Mouse (Mus musculus): ENCODE data around the gene Nrcam. TPM values are rescaled to one million over a fixed set of nuclear protein-coding genes. Genes with fewer than 3 reads are reported as not detected.

Nrcam gene
- polyA plus RNA-seq, 1 experiment from 2014 or later = not detected

- ATAC-seq (peak; percentile 25; the same call in 1 of the 2 replicates), DNase-seq (peak; percentile 26)
- Histone ChIP-seq H3K27ac (ENCODE audit: low read depth) (no peak overlapping the region), H3K36me3 (replicated peaks; ENCODE audit: insufficient read depth, low read length) (no peaks in the 10 kb centered on the region), H3K4me3 (ENCODE audit: low read depth, low read length) (peak overlapping the region; percentile 49), H3K4me1 (ENCODE audit: insufficient read depth) (peaks cover 9% of the 10 kb centered on the region; the same call in 1 of the 2 replicates), H3K9ac (replicated peaks) (no peak overlapping the region; the same call in 1 of the 2 replicates), H3K27me3 (ENCODE audit: insufficient read depth, low read length) (peaks cover 32% of the 10 kb centered on the region), H3K9me3 (ENCODE audit: low read length) (no peaks in the 10 kb centered on the region), H3K4me2 (ENCODE audit: low read depth, low read length) (peak overlapping the region; percentile 90)
- TF ChIP-seq CTCF (IDR thresholded peaks at IDR 0.05; ENCODE audit: low read depth) (no peak), EP300 (IDR thresholded peaks at IDR 0.05; ENCODE audit: low read depth) (no peak)
- WGBS (ENCODE audit: insufficient replicate concordance) = 1% methylated on average over 61 of the region's 61 CpGs
These were observed 881 bp downstream of the Nrcam start for GRCm38 (mm10) chr12:44329316-44330215.

GRCm38 (mm10) chr12:44330216-44330719 is 1.6 kb downstream of the Nrcam start:
- H3K27ac ChIP-seq (ENCODE audit: low read depth) = no peak overlapping the region
- no peaks in the 10 kb centered on the region for H3K36me3 ChIP-seq (replicated peaks; ENCODE audit: insufficient read depth, low read length)
- no peak for DNase-seq
- WGBS (ENCODE audit: insufficient replicate concordance) = 3% methylated on average over 9 of the region's 9 CpGs
- H3K27me3 ChIP-seq (ENCODE audit: insufficient read depth, low read length) = peaks cover 32% of the 10 kb centered on the region
- peak overlapping the region; percentile 90 for H3K4me2 ChIP-seq (ENCODE audit: low read depth, low read length)
- TF ChIP-seq CTCF (IDR thresholded peaks at IDR 0.05; ENCODE audit: low read depth) (no peak), EP300 (IDR thresholded peaks at IDR 0.05; ENCODE audit: low read depth) (no peak)
- no peaks in the 10 kb centered on the region for H3K9me3 ChIP-seq (ENCODE audit: low read length)
- H3K4me1 ChIP-seq (ENCODE audit: insufficient read depth) = peaks cover 9% of the 10 kb centered on the region; the same call in 1 of the 2 replicates
- no peak for ATAC-seq
- H3K9ac ChIP-seq (replicated peaks) = no peak overlapping the region
- H3K4me3 ChIP-seq (ENCODE audit: low read depth, low read length) = peak overlapping the region; percentile 49; the same call in 1 of the 2 replicates

- WGBS (ENCODE audit: insufficient replicate concordance) = 80% methylated on average over 2 of the region's 2 CpGs
- H3K9ac ChIP-seq (replicated peaks) = no peak overlapping the region
- H3K4me1 ChIP-seq (ENCODE audit: insufficient read depth) = no peaks in the 10 kb centered on the region
- no peak for DNase-seq
- H3K4me3 ChIP-seq (ENCODE audit: low read depth, low read length) = no peak overlapping the region
- ATAC-seq = no peak
- H3K27me3 ChIP-seq (ENCODE audit: insufficient read depth, low read length) = no peaks in the 10 kb centered on the region
- H3K9me3 ChIP-seq (ENCODE audit: low read length) = no peaks in the 10 kb centered on the region
- H3K4me2 ChIP-seq (ENCODE audit: low read depth, low read length) = no peak overlapping the region
- no peaks in the 10 kb centered on the region for H3K36me3 ChIP-seq (replicated peaks; ENCODE audit: insufficient read depth, low read length)
- H3K27ac ChIP-seq (ENCODE audit: low read depth) = no peak overlapping the region
- no peak for TF ChIP-seq CTCF (IDR thresholded peaks at IDR 0.05; ENCODE audit: low read depth)
- TF ChIP-seq EP300 (IDR thresholded peaks at IDR 0.05; ENCODE audit: low read depth) = no peak
These were observed 8.5 kb downstream of the Nrcam start for GRCm38 (mm10) chr12:44337136-44337640.

GRCm38 (mm10) chr12:44338195-44338622 is 9.5 kb downstream of the Nrcam start:
- Histone ChIP-seq H3K27me3 (ENCODE audit: insufficient read depth, low read length) (no peaks in the 10 kb centered on the region), H3K36me3 (replicated peaks; ENCODE audit: insufficient read depth, low read length) (no peaks in the 10 kb centered on the region), H3K9me3 (ENCODE audit: low read length) (no peaks in the 10 kb centered on the region), H3K9ac (replicated peaks) (no peak overlapping the region), H3K4me3 (ENCODE audit: low read depth, low read length) (no peak overlapping the region), H3K4me1 (ENCODE audit: insufficient read depth) (no peaks in the 10 kb centered on the region), H3K4me2 (ENCODE audit: low read depth, low read length) (no peak overlapping the region), H3K27ac (ENCODE audit: low read depth) (no peak overlapping the region)
- DNase-seq = no peak
- TF ChIP-seq CTCF (IDR thresholded peaks at IDR 0.05; ENCODE audit: low read depth) (no peak), EP300 (IDR thresholded peaks at IDR 0.05; ENCODE audit: low read depth) (no peak)
- 75% methylated on average over 8 of the region's 8 CpGs for WGBS (ENCODE audit: insufficient replicate concordance)
- no peak for ATAC-seq

GRCm38 (mm10) chr12:44344075-44344474 is 15.4 kb downstream of the Nrcam start:
- H3K27me3 ChIP-seq (ENCODE audit: insufficient read depth, low read length) = no peaks in the 10 kb centered on the region
- H3K4me3 ChIP-seq (ENCODE audit: low read depth, low read length) = no peak overlapping the region
- no peak for DNase-seq
- no peak overlapping the region for H3K4me2 ChIP-seq (ENCODE audit: low read depth, low read length)
- no peaks in the 10 kb centered on the region for H3K36me3 ChIP-seq (replicated peaks; ENCODE audit: insufficient read depth, low read length)
- 60% methylated on average over 6 of the region's 6 CpGs for WGBS (ENCODE audit: insufficient replicate concordance)
- no peak overlapping the region for H3K9ac ChIP-seq (replicated peaks)
- H3K27ac ChIP-seq (ENCODE audit: low read depth) = no peak overlapping the region
- no peaks in the 10 kb centered on the region for H3K9me3 ChIP-seq (ENCODE audit: low read length)
- no peak for ATAC-seq
- no peaks in the 10 kb centered on the region for H3K4me1 ChIP-seq (ENCODE audit: insufficient read depth)
- TF ChIP-seq CTCF (IDR thresholded peaks at IDR 0.05; ENCODE audit: low read depth) = no peak
- TF ChIP-seq EP300 (IDR thresholded peaks at IDR 0.05; ENCODE audit: low read depth) = no peak

GRCm38 (mm10) chr12:44345251-44345650 is 16.6 kb downstream of the Nrcam start:
- Histone ChIP-seq H3K4me3 (ENCODE audit: low read depth, low read length) (no peak overlapping the region), H3K9ac (replicated peaks) (no peak overlapping the region), H3K27me3 (ENCODE audit: insufficient read depth, low read length) (no peaks in the 10 kb centered on the region), H3K9me3 (ENCODE audit: low read length) (no peaks in the 10 kb centered on the region), H3K4me2 (ENCODE audit: low read depth, low read length) (no peak overlapping the region), H3K27ac (ENCODE audit: low read depth) (no peak overlapping the region), H3K36me3 (replicated peaks; ENCODE audit: insufficient read depth, low read length) (no peaks in the 10 kb centered on the region), H3K4me1 (ENCODE audit: insufficient read depth) (no peaks in the 10 kb centered on the region)
- DNase-seq (no peak), ATAC-seq (no peak)
- TF ChIP-seq EP300 (IDR thresholded peaks at IDR 0.05; ENCODE audit: low read depth) (no peak), CTCF (IDR thresholded peaks at IDR 0.05; ENCODE audit: low read depth) (no peak)
- 58% methylated on average over 5 of the region's 5 CpGs for WGBS (ENCODE audit: insufficient replicate concordance)
